In genomic region chr3:69004055-69004436, GRCm38 (mm10) we compare ENCODE assay signal across 8 mouse cellular contexts. TPM values are rescaled to one million over a fixed set of nuclear protein-coding genes. Genes with fewer than 3 reads are reported as not detected.
DNase-seq lines count a peak whose midpoint lies in the region; ATAC-seq and TF ChIP-seq lines count a peak whose summit lies in the region.

No protein-coding gene starts in this region.

- peaks cover 9% of the 10 kb centered on the region for H3K4me1 ChIP-seq in embryonic facial prominence, embryonic 13.5 days
- 0 out of 2 replicates have a peak, but pooled peaks cover 4% of the 10 kb centered on the region for H3K4me1 ChIP-seq in intestine, embryonic 15.5 days (replicated peaks)

- no peak for TF ChIP-seq POLR2A in myocyte (IDR thresholded peaks at IDR 0.05; ENCODE audit: insufficient read length, low read depth)

- H3K9ac ChIP-seq in embryonic facial prominence, embryonic 13.5 days, result peak overlapping the region; percentile 95
- H3K9ac ChIP-seq in intestine, embryonic 15.5 days, result peak overlapping the region; percentile 20; the same call in 1 of the 2 replicates

- peak overlapping the region; percentile 90 for H3K27ac ChIP-seq in left cerebral cortex, adult 2 months
- H3K27ac ChIP-seq in embryonic facial prominence, embryonic 13.5 days, result peak overlapping the region; percentile 95
- H3K27ac ChIP-seq in intestine, embryonic 15.5 days, result no peak overlapping the region

- peak overlapping the region; percentile 64 for H3K4me2 ChIP-seq in embryonic facial prominence, embryonic 13.5 days
- H3K4me2 ChIP-seq in intestine, embryonic 15.5 days (replicated peaks), result peak overlapping the region; percentile 61
- peak overlapping the region; percentile 77 for H3K4me2 ChIP-seq in myocyte (ENCODE audit: low read depth)

- no peaks in the 10 kb centered on the region for H3K36me3 ChIP-seq in embryonic facial prominence, embryonic 13.5 days
- no peaks in the 10 kb centered on the region for H3K36me3 ChIP-seq in intestine, embryonic 15.5 days
- H3K36me3 ChIP-seq in myocyte (ENCODE audit: control insufficient read depth, insufficient read depth), result no peaks in the 10 kb centered on the region

- no peak for ATAC-seq in embryonic facial prominence, embryonic 13.5 days (ENCODE audit: insufficient number of reproducible peaks, insufficient read depth, low FRiP score, low TSS enrichment, low read depth)
- no peak; the same call in 1 of the 2 replicates for ATAC-seq in intestine, embryonic 15.5 days

- H3K79me2 ChIP-seq in myocyte (ENCODE audit: control insufficient read depth, insufficient read depth), result peaks cover 59% of the 10 kb centered on the region

- no peak for DNase-seq in left cerebral cortex, adult 2 months (ENCODE audit: extremely low spot score in 1 of 2, low spot score in 2 of 2)
- DNase-seq in left cerebral cortex, postnatal 36 days (ENCODE audit: low spot score in 2 of 2), result no peak
- no peak for DNase-seq in urinary bladder, postnatal 25 days (ENCODE audit: low spot score)
- no peak for DNase-seq in thymus, postnatal 10 days (ENCODE audit: low spot score in 2 of 2)
- DNase-seq in ovary, postnatal 14 days (ENCODE audit: low spot score), result no peak

- TF ChIP-seq CTCF in left cerebral cortex, adult 2 months (IDR thresholded peaks at IDR 0.05), result peak; percentile 43

- 2% methylated on average over 7 of the region's 7 CpGs for WGBS in embryonic facial prominence, embryonic 13.5 days
- WGBS in intestine, embryonic 15.5 days, result under 1% methylated on average over 7 of the region's 7 CpGs

- intact Hi-C loops in left cerebral cortex, adult 2 months (cut with DNase I), result loop anchor here (2.0 to 10.0 kb wide), 2 partner anchors 41 to 721 kb away; partner anchors contain the start of genes Nmd3 and Trim59
- intact Hi-C loops in left cerebral cortex, postnatal 36 days (cut with DNase I), result no loop called here

- peak overlapping the region; percentile 94 for H3K4me3 ChIP-seq in left cerebral cortex, adult 2 months
- H3K4me3 ChIP-seq in embryonic facial prominence, embryonic 13.5 days, result peak overlapping the region; percentile 98
- peak overlapping the region; percentile 98 for H3K4me3 ChIP-seq in intestine, embryonic 15.5 days (replicated peaks)
- H3K4me3 ChIP-seq in myocyte, result peak overlapping the region; percentile 99

- H3K9me3 ChIP-seq in embryonic facial prominence, embryonic 13.5 days, result no peaks in the 10 kb centered on the region
- no peaks in the 10 kb centered on the region for H3K9me3 ChIP-seq in intestine, embryonic 15.5 days

- H3ac ChIP-seq in myocyte (ENCODE audit: control insufficient read depth, insufficient read length), result peak overlapping the region; percentile 83

- H3K27me3 ChIP-seq in embryonic facial prominence, embryonic 13.5 days, result no peaks in the 10 kb centered on the region
- H3K27me3 ChIP-seq in intestine, embryonic 15.5 days (replicated peaks), result no peaks in the 10 kb centered on the region
- no peaks in the 10 kb centered on the region for H3K27me3 ChIP-seq in myocyte (ENCODE audit: control insufficient read depth, insufficient read depth, insufficient read length)

TF ChIP-seq in myocyte, 11 proteins besides CTCF, POLR2A, EP300 and RAD21:
- TF ChIP-seq REST (IDR thresholded peaks at IDR 0.05; ENCODE audit: insufficient read depth, insufficient read length), result no peak
- TF ChIP-seq MAX (IDR thresholded peaks at IDR 0.05; ENCODE audit: low read depth), result no peak

RNA-seq across cellular contexts. Expression of gene Ift80, which starts 0.3 kb away (rescaled TPM):
- total RNA-seq in left cerebral cortex, adult 2 months (2021), result 10 to 100 TPM; 19.9 to 26.1 TPM
- 10 to 100 TPM; 22.5 to 23.6 TPM for total RNA-seq in left cerebral cortex, postnatal 36 days (2021)
- 18.6 and 22.6 TPM in 2 replicates for polyA plus RNA-seq in embryonic facial prominence, embryonic 13.5 days (2015; fragmentation: Nextera tagmentation; extraction: Ambion mirVana)
- 8.4 and 9.7 TPM in 2 replicates for polyA plus RNA-seq in intestine, embryonic 15.5 days (2015; fragmentation: Nextera tagmentation; extraction: Ambion mirVana)
- polyA plus RNA-seq in myocyte (2012; fragmentation: generic; extraction: Trizol), result 3.5 TPM

RNA-seq across cellular contexts. Expression of gene Smc4, which starts 0.5 kb away (rescaled TPM):
- 1 to 10 TPM; 4.7 to 4.9 TPM for total RNA-seq in left cerebral cortex, adult 2 months (2021)
- total RNA-seq in left cerebral cortex, postnatal 36 days (2021), result 1 to 10 TPM; 5.1 to 6.1 TPM
- polyA plus RNA-seq in embryonic facial prominence, embryonic 13.5 days (2015; fragmentation: Nextera tagmentation; extraction: Ambion mirVana), result 167 and 188 TPM in 2 replicates
- polyA plus RNA-seq in intestine, embryonic 15.5 days (2015; fragmentation: Nextera tagmentation; extraction: Ambion mirVana), result 131 and 157 TPM in 2 replicates
- 14.2 TPM for polyA plus RNA-seq in myocyte (2012; fragmentation: generic; extraction: Trizol)

RNA-seq across cellular contexts. Expression of gene Trim59, which starts 40.5 kb away (rescaled TPM):
- 1 to 10 TPM; 7.1 to 9.1 TPM for total RNA-seq in left cerebral cortex, adult 2 months (2021)
- total RNA-seq in left cerebral cortex, postnatal 36 days (2021), result 10 to 100 TPM; 10.3 to 10.4 TPM
- polyA plus RNA-seq in embryonic facial prominence, embryonic 13.5 days (2015; fragmentation: Nextera tagmentation; extraction: Ambion mirVana), result 120 and 124 TPM in 2 replicates
- 70.7 and 86.9 TPM in 2 replicates for polyA plus RNA-seq in intestine, embryonic 15.5 days (2015; fragmentation: Nextera tagmentation; extraction: Ambion mirVana)
- 8.2 TPM for polyA plus RNA-seq in myocyte (2012; fragmentation: generic; extraction: Trizol)
